Mouse (Mus musculus): ENCODE results near the gene Zfp697.
"Not testable (repeated sequence)": the region's sequence is repeated elsewhere in the genome, so short reads cannot be mapped to it uniquely, and the experiment has no call there.

The Zfp697 gene

GRCm38 (mm10) chr3:98613963-98614362 lies 231.7 kb downstream of the Zfp697 start:
- in situ Hi-C loops (cut with MboI, MseI), result no loop called here

GRCm38 (mm10) chr3:98614406-98614927 lies 232.2 kb downstream of the Zfp697 start:
- in situ Hi-C loops (cut with MboI, MseI), result not testable (repeated sequence)

DNA sequence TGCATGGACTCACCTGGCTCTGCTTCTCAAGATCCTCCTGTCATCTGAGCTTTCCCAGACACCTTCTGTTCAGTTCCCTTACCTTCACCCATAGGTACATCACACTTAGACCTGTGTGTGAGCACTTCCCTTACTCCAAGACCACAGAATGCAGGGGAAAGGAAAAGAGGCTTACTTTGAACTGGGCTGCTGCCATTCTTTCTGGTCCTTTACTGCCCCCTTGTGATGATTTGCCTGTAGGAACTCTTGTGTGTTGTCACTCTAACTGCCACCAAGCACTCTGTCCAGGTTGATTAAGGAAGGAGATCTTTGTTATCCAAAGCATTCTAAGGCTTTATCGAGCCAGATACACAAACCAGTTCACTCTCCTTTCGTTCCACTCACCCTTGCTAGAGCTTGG lies 234.0 kb downstream of the Zfp697 start:
- in situ Hi-C loops (cut with MboI, MseI), result not testable (repeated sequence)

DNA sequence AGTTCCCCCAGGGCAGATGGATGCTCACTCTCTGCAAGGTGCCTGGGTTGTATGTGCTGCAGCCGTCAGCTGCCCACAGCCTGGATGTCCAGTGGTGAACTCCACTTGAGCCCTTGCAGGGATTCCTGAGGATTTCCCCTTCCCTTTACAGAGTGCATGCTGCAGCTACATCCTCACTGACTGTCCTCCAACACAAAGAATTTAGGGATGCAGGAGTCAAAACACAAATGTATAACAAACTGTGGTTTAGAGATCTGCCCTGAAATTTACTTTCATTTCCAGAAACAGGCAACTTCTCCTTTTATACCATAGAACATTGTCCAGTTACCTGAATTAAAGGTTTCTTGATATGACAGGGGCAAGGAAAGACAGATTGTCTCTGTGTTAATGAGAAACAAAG lies 234.5 kb downstream of the Zfp697 start:
- in situ Hi-C loops (cut with MboI, MseI), result not testable (repeated sequence)

DNA sequence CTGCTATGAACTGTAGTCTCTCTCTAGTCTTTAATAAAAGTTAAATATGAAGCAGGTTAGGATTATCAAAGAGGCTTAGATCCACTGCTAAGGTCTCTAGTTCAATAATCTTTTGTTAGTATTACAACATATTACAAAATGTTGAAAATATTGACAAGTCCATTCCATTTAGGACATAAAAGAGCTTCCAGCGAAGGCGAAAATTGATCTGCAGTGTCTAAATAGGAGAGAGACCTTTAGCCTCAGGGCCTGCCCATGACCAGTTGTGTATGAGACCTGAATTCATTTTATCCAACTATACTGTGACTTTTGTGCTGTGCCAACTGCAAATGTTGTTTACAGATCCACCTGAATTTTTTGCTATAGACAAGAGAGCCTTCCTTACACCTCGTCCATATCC lies 247.4 kb downstream of the Zfp697 start:
- in situ Hi-C loops (cut with MboI, MseI), result loop anchor here (10.0 kb wide), 2 partner anchors 65 to 825 kb away; no protein-coding TSS in a partner anchor

GRCm38 (mm10) chr3:98630152-98630551 lies 247.9 kb downstream of the Zfp697 start, which contains the start of gene Hsd3b5:
Hsd3b5 (minus strand) TSS chr3:98630252.
- in situ Hi-C loops (cut with MboI, MseI), result loop anchor here (10.0 kb wide), 2 partner anchors 65 to 825 kb away; no protein-coding TSS in a partner anchor

- in situ Hi-C loops (cut with MboI, MseI), result loop anchor here (10.0 kb wide), 2 partner anchors 60 to 820 kb away; no protein-coding TSS in a partner anchor
These were observed 252.9 kb downstream of the Zfp697 start for GRCm38 (mm10) chr3:98635145-98635544.

GRCm38 (mm10) chr3:98680786-98681185 lies 298.5 kb downstream of the Zfp697 start:
- in situ Hi-C loops (cut with MboI, MseI), result no loop called here

DNA sequence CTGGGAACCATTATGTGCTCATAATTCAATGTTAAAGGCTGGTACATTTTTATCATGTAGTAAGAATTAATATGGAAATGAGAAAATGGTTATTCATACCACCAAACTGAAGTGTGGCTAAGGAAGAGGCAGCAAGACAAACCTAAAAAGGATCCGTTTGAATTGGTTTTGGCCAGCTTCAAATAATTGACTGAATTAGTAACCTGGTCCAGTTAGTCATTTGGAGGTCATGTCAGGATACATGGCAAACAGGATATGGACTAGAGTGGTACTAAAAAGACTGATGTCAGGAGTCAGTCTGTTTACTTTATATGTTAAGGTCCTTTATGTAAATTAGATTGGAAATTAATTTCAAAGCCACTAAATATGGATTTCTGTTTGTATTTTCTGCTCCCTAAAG lies 300.1 kb downstream of the Zfp697 start:
- in situ Hi-C loops (cut with MboI, MseI), result no loop called here

- in situ Hi-C loops (cut with MboI, MseI), result no loop called here
These were observed 338.5 kb downstream of the Zfp697 start for GRCm38 (mm10) chr3:98720740-98721139.

- in situ Hi-C loops (cut with MboI, MseI), result no loop called here
These were observed 342.1 kb downstream of the Zfp697 start, which contains the start of gene Hsd3b2 for GRCm38 (mm10) chr3:98724376-98724775. Hsd3b2 (minus strand) TSS chr3:98724543.

DNA sequence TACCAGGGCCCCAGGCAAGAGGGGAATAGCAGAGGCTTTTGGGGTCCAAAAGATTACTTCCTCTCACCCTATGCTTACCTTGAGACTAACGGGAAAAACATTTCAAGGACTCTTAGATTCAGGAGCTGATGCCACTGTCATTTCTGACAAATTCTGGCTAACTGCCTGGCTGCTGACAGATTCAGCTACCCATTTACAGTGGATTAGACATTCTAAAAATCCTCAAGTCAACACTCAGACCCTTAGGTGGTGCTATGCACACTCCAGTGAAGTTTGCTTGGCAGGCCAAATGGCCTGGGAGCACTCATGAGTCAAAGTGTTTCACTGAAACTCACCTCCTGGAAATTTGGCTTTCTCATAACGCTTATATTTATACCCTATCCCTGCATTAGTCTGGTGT lies 344.0 kb downstream of the Zfp697 start:
- in situ Hi-C loops (cut with MboI, MseI), result no loop called here

DNA sequence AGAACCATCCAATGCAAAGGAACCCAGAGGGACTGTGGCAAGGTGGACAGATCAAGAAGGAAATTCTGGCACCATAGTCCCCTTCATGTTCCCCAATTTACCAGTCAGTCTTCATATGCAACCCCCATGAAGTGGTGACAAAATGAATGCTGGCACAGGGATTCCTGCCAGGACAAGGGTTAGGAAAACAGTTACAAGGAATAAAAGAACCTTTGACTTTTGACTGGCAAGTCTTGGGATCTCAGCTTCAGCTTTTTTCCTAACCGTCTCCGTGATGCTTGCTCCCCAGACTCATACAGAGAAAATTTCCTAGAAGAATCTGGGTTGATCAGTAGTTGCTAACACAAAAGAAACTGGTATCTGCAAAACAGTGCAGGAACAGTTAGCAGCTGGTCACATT lies 351.5 kb downstream of the Zfp697 start:
- in situ Hi-C loops (cut with MboI, MseI), result no loop called here

DNA sequence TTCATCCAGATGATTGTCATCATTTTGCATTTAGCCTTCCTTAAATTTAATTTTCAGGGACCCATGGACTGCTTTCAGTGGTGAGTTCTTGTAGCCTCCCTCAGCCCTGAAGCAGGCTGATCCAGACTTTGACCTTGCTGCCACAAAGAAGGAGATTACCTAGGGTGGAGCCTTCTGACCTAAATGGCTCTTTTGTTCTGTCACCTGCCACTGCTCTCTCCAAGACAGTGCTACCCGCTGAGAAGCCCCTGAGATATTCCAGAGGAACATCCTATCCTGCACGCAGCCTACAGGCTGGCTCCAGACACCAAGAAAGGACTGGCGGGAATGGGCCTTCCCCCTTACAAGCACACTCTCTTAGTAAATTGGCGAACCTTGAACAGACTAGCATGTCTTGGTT lies 352.1 kb downstream of the Zfp697 start:
- in situ Hi-C loops (cut with MboI, MseI), result no loop called here

- in situ Hi-C loops (cut with MboI, MseI), result not testable (repeated sequence)
These were observed 358.8 kb downstream of the Zfp697 start for GRCm38 (mm10) chr3:98741043-98741442.

- in situ Hi-C loops (cut with MboI, MseI), result no loop called here
These were observed 369.9 kb downstream of the Zfp697 start for GRCm38 (mm10) chr3:98752171-98752570.

DNA sequence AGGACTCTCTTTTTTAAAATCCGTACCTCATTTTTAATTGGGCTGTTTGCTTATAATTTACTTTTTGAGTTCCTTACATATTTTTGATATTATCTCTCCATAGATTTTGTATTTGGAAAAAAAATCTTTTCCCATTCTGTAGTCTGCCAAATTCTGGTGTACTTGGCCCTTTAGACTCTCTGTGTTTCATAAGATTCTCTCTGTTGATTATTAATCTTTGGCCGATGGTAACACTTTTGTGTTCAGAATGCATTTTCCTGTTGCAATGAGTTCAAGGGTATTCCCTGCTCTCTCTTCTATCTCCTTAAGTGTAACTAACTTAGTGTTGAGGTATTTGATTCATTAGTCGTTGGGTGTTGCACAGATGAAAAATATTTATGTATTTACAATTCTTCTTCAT lies 374.6 kb downstream of the Zfp697 start:
- in situ Hi-C loops (cut with MboI, MseI), result no loop called here

DNA sequence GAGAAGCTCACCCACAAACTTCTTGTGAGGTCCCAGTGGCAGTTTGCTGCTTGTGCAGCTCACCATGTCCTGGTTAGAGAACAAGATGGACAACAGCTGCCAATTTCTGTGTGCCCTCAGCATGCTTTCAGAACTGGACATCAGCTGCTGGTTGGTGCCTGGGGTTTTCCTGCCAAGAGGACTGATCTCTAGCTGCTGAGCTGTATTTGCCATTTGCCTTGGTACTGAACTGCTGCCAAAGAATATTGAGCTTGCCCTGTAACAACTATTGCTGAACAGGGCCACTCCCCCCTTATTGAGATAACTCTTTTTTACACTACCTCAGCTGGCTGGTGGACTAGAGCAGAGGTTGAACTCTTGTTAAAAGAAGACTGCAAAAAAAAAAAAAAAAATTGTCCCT lies 381.9 kb downstream of the Zfp697 start:
- in situ Hi-C loops (cut with MboI, MseI), result no loop called here

GRCm38 (mm10) chr3:98780921-98781320 lies 398.7 kb downstream of the Zfp697 start:
- in situ Hi-C loops (cut with MboI, MseI), result no loop called here

DNA sequence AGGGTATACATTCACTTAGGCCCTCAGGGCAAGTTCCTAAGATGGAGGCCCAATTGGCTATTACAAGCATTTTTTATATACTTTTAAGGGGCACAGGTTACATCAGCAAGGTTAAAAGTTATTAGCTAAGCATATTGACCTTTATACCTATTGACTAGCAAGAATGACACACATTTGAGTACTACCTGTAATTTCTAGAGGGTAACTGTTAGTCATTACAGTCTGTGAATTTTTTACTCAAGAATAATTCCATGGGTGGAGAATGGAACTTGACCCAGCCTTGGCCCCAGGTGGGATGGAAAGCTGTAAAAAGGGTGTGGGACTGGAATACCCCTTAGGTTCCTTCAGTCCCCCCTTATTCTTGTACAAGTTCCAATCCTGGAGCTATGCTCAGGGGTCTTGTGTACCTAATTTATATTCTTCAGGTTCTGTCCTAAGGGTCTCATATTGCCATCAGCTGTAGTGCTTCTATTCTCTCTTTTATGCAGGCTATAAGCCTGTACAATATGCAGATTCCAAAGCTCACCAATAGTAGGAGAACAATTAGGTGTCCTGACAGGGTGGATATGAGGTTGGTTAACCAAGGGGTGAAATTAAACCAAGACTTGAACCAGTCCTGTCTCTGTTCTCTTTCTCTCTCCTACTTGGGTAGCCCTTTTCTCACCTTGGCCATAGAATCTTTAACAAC lies 400.1 kb downstream of the Zfp697 start:
- in situ Hi-C loops (cut with MboI, MseI), result no loop called here

DNA sequence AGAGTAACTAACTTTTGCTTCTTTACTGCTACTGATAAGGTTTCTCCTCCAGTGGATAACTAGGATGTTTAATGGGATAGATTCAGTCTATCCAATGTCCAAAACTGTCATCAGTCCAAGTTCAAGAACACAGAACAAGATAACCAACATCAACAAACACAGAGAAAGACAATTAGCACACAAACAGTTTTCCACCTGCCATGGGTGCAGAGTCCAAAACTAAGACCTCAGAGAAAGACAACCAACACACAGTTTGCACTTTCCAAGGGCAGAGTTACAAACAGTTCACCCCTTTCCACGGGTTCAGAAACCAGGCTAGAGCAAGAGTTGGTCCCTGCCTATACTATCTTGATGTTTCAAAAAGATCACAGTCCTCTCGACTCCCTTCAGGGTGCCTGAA lies 404.3 kb downstream of the Zfp697 start:
- in situ Hi-C loops (cut with MboI, MseI), result no loop called here

All from regulatory T cell (primary cell).